In genomic region chr6:55202913-55203910, GRCm38 (mm10) we compare ENCODE assay signal across 7 mouse cellular contexts. TPM values are rescaled to one million over a fixed set of nuclear protein-coding genes. Genes with fewer than 3 reads are reported as not detected.
DNase-seq lines count a peak whose midpoint lies in the region; ATAC-seq and TF ChIP-seq lines count a peak whose summit lies in the region.

Mindy4 (plus strand) TSS chr6:55203383.

- no peak for TF ChIP-seq POLR2A in bone marrow macrophage, adult 2 months (IDR thresholded peaks at IDR 0.05; ENCODE audit: borderline replicate concordance, low read depth, low read length)
- TF ChIP-seq POLR2A in heart, adult 2 months (IDR thresholded peaks at IDR 0.05; ENCODE audit: insufficient read depth, low read depth, low read length) = peak; percentile 67
- no peak for TF ChIP-seq POLR2A in kidney, adult 2 months (IDR thresholded peaks at IDR 0.05; ENCODE audit: low read depth, low read length)

- TF ChIP-seq CTCF in bone marrow macrophage, adult 2 months (IDR thresholded peaks at IDR 0.05; ENCODE audit: low read depth, low read length) = no peak
- TF ChIP-seq CTCF in heart, adult 2 months (IDR thresholded peaks at IDR 0.05) = peak; percentile 61
- peak; percentile 37 for TF ChIP-seq CTCF in kidney, adult 2 months (conservative IDR thresholded peaks at IDR 0.05; ENCODE audit: insufficient read depth, insufficient read length, low read depth, low read length)

- H3K27ac ChIP-seq in bone marrow macrophage, adult 2 months (ENCODE audit: insufficient read depth, low read depth, low read length) = peak within 1 kb of the TSS; percentile 49
- H3K27ac ChIP-seq in embryonic facial prominence, embryonic 15.5 days (replicated peaks) = peak within 1 kb of the TSS; percentile 97
- peak within 1 kb of the TSS; percentile 81 for H3K27ac ChIP-seq in heart, adult 2 months
- H3K27ac ChIP-seq in kidney, adult 2 months (ENCODE audit: insufficient read depth, low read depth, low read length) = peak within 1 kb of the TSS; percentile 92
- H3K27ac ChIP-seq in limb, embryonic 11.5 days (replicated peaks; ENCODE audit: low read depth, low read length) = peak within 1 kb of the TSS; percentile 62
- peak within 1 kb of the TSS; percentile 88 for H3K27ac ChIP-seq in midbrain, embryonic 13.5 days

- H3K36me3 ChIP-seq in embryonic facial prominence, embryonic 15.5 days = no peaks in the 10 kb centered on the region
- H3K36me3 ChIP-seq in heart, adult 2 months (ENCODE audit: control insufficient read depth, insufficient read depth, low read length) = no peaks in the 10 kb centered on the region
- no peaks in the 10 kb centered on the region for H3K36me3 ChIP-seq in kidney, adult 2 months (ENCODE audit: control insufficient read depth, insufficient read depth, low read length)
- no peaks in the 10 kb centered on the region for H3K36me3 ChIP-seq in limb, embryonic 11.5 days (ENCODE audit: control insufficient read depth, insufficient read depth, low read length)
- H3K36me3 ChIP-seq in midbrain, embryonic 13.5 days = no peaks in the 10 kb centered on the region

- no peaks in the 10 kb centered on the region for H3K79me2 ChIP-seq in heart, adult 2 months (replicated peaks; ENCODE audit: control insufficient read depth, insufficient read depth, low read length)

- H3K4me2 ChIP-seq in embryonic facial prominence, embryonic 15.5 days (replicated peaks) = peak within 1 kb of the TSS; percentile 75
- H3K4me2 ChIP-seq in limb, embryonic 11.5 days (ENCODE audit: low read depth, severe bottlenecking) = peak within 1 kb of the TSS; percentile 60
- peak within 1 kb of the TSS; percentile 61 for H3K4me2 ChIP-seq in midbrain, embryonic 13.5 days (replicated peaks)

- no peaks in the 10 kb centered on the region for H3K9me3 ChIP-seq in embryonic facial prominence, embryonic 15.5 days (replicated peaks)
- H3K9me3 ChIP-seq in limb, embryonic 11.5 days (ENCODE audit: control insufficient read depth, low read length) = no peaks in the 10 kb centered on the region
- no peaks in the 10 kb centered on the region for H3K9me3 ChIP-seq in midbrain, embryonic 13.5 days

- intact Hi-C loops in heart, adult 2 months (cut with DNase I) = no loop called here

- H3K9ac ChIP-seq in embryonic facial prominence, embryonic 15.5 days = peak within 1 kb of the TSS; percentile 54
- peak within 1 kb of the TSS; percentile 68 for H3K9ac ChIP-seq in heart, adult 2 months (ENCODE audit: low read depth, low read length)
- peak within 1 kb of the TSS; percentile 67 for H3K9ac ChIP-seq in limb, embryonic 11.5 days (ENCODE audit: low read length)
- peak within 1 kb of the TSS; percentile 64 for H3K9ac ChIP-seq in midbrain, embryonic 13.5 days (replicated peaks)

- peak; percentile 89 to 92 for DNase-seq in heart, adult 2 months
- DNase-seq in kidney, adult 2 months = peak; percentile 96
- DNase-seq in limb, embryonic 11.5 days (ENCODE audit: low spot score) = peak; percentile 92
- DNase-seq in spleen, adult 18-20 months = peak; percentile 25

- H3K4me3 ChIP-seq in bone marrow macrophage, adult 2 months (ENCODE audit: insufficient read depth, low read length) = peak within 1 kb of the TSS; percentile 91
- peak within 1 kb of the TSS; percentile 61 for H3K4me3 ChIP-seq in embryonic facial prominence, embryonic 15.5 days (replicated peaks)
- H3K4me3 ChIP-seq in heart, adult 2 months = peak within 1 kb of the TSS; percentile 79
- peak within 1 kb of the TSS; percentile 71 for H3K4me3 ChIP-seq in kidney, adult 2 months (ENCODE audit: insufficient read depth, low read depth, low read length)
- H3K4me3 ChIP-seq in limb, embryonic 11.5 days (ENCODE audit: low read depth, low read length) = peak within 1 kb of the TSS; percentile 43
- H3K4me3 ChIP-seq in midbrain, embryonic 13.5 days (replicated peaks) = peak within 1 kb of the TSS; percentile 48

- H3K4me1 ChIP-seq in bone marrow macrophage, adult 2 months (ENCODE audit: control insufficient read depth, insufficient read depth, low read length) = peaks cover 6% of the 10 kb centered on the region
- H3K4me1 ChIP-seq in embryonic facial prominence, embryonic 15.5 days = peaks cover 16% of the 10 kb centered on the region
- H3K4me1 ChIP-seq in heart, adult 2 months (ENCODE audit: control insufficient read depth, insufficient read depth, low read length) = peaks cover 2% of the 10 kb centered on the region; the same call in 1 of the 2 replicates
- peaks cover 3% of the 10 kb centered on the region; the same call in 1 of the 2 replicates for H3K4me1 ChIP-seq in kidney, adult 2 months (ENCODE audit: control insufficient read depth, insufficient read depth, low read length)
- peaks cover 5% of the 10 kb centered on the region for H3K4me1 ChIP-seq in limb, embryonic 11.5 days (ENCODE audit: control insufficient read depth, insufficient read depth, low read length)
- peaks cover 24% of the 10 kb centered on the region for H3K4me1 ChIP-seq in midbrain, embryonic 13.5 days (replicated peaks)

- peak; percentile 93 for ATAC-seq in embryonic facial prominence, embryonic 15.5 days (ENCODE audit: insufficient number of reproducible peaks, low FRiP score, low TSS enrichment, low read depth)
- ATAC-seq in limb, embryonic 11.5 days (ENCODE audit: insufficient number of reproducible peaks, low FRiP score, low TSS enrichment, low read depth) = peak; percentile 90
- peak; percentile 97 for ATAC-seq in midbrain, embryonic 13.5 days

- WGBS in embryonic facial prominence, embryonic 15.5 days = 4% methylated on average over 33 of the region's 33 CpGs
- 6% methylated on average over 32 of the region's 33 CpGs for WGBS in heart, adult 2 months
- 2% methylated on average over 33 of the region's 33 CpGs for WGBS in kidney, adult 2 months
- 4% methylated on average over 33 of the region's 33 CpGs for WGBS in limb, embryonic 11.5 days
- 4% methylated on average over 33 of the region's 33 CpGs for WGBS in midbrain, embryonic 13.5 days

- peak; percentile 24; the same call in 1 of the 2 replicates for TF ChIP-seq EP300 in heart, adult 2 months (IDR thresholded peaks at IDR 0.05; ENCODE audit: insufficient read depth, low read depth, low read length)

- no peaks in the 10 kb centered on the region for H3K27me3 ChIP-seq in embryonic facial prominence, embryonic 15.5 days
- H3K27me3 ChIP-seq in heart, adult 2 months (ENCODE audit: control insufficient read depth, insufficient read depth, low read length) = no peaks in the 10 kb centered on the region
- H3K27me3 ChIP-seq in kidney, adult 2 months (replicated peaks; ENCODE audit: control insufficient read depth, insufficient read depth, low read length) = no peaks in the 10 kb centered on the region
- H3K27me3 ChIP-seq in limb, embryonic 11.5 days (ENCODE audit: control insufficient read depth, insufficient read depth, low read length) = no peaks in the 10 kb centered on the region
- H3K27me3 ChIP-seq in midbrain, embryonic 13.5 days = no peaks in the 10 kb centered on the region

RNA-seq across cellular contexts. Expression of gene Mindy4, which starts in this region (rescaled TPM):
- polyA plus RNA-seq in bone marrow macrophage, adult 2 months (2012; ENCODE audit: insufficient read depth, insufficient read length, missing spikeins) = 1.6 and 3.2 TPM in 2 replicates
- 16.5 and 21.4 TPM in 2 replicates for polyA plus RNA-seq in embryonic facial prominence, embryonic 15.5 days (2015; fragmentation: Nextera tagmentation; extraction: Ambion mirVana)
- total RNA-seq in heart, adult 2 months (2021) = 1 to 10 TPM; 5.0 to 5.2 TPM
- 4.3 and 7.4 TPM in 2 replicates for polyA plus RNA-seq in heart, adult 2 months (2012; rRNA removed)
- polyA plus RNA-seq in kidney, adult 2 months (2012; rRNA removed) = 14.3 and 14.6 TPM in 2 replicates
- polyA plus RNA-seq in limb, embryonic 11.5 days (2014; fragmentation: Nextera tagmentation; extraction: Ambion mirVana) = 17.2 and 17.4 TPM in 2 replicates
- 11.0 and 11.6 TPM in 2 replicates for polyA plus RNA-seq in midbrain, embryonic 13.5 days (2015; fragmentation: Nextera tagmentation; extraction: Ambion mirVana)

Comparison
In these comparisons a context has a peak if more than half of its experiments do, and no peak if none do; other contexts are left out.
1. Peak in every context shown above with its lines: DNase-seq, ATAC-seq, H3K4me3 ChIP-seq and H3K27ac ChIP-seq.
2. DNase-seq: peak in every context shown above with its lines; median percentile 96 in kidney, adult 2 months; 92 in limb, embryonic 11.5 days; 90 in heart, adult 2 months; 25 in spleen, adult 18-20 months.